Mouse (Mus musculus): ENCODE measurements at regions not wholly inside any gene's neighbourhood (a gene's known extent, or its start where the extent isn't known, plus 50 kb on each side); places are given as distances from the start of the nearest gene placed in this dataset.

DNA sequence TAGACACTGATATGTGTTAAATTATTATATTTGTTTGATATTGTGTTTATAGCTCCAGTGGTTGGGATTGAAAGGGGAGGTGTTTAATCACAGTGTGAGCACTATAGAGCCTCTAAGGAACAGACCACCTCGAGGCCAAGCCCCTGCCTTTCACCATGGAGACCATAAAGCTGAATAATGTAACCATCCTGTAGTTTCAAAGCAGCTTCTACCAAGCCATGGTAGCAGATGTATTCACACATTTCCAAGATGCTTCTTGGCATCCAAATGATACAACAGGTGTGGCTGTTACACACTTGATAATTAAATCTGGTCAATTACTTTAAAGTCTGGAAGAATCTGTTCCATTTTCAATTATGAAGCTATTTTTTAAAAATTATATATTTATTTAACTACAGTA is 341.7 kb upstream of the Klf6 start:
- Histone ChIP-seq H3K4me1 (replicated peaks) (no peaks in the 10 kb centered on the region), H3K36me3 (no peaks in the 10 kb centered on the region), H3K4me3 (no peak overlapping the region), H3K27ac (no peak overlapping the region), H3K9ac (no peak overlapping the region), H3K4me2 (no peak overlapping the region), H3K27me3 (no peaks in the 10 kb centered on the region), H3K9me3 (no peaks in the 10 kb centered on the region)
- ATAC-seq (ENCODE audit: low FRiP score) = no peak
- 60% methylated on average over 1 of the region's 1 CpGs for WGBS

DNA sequence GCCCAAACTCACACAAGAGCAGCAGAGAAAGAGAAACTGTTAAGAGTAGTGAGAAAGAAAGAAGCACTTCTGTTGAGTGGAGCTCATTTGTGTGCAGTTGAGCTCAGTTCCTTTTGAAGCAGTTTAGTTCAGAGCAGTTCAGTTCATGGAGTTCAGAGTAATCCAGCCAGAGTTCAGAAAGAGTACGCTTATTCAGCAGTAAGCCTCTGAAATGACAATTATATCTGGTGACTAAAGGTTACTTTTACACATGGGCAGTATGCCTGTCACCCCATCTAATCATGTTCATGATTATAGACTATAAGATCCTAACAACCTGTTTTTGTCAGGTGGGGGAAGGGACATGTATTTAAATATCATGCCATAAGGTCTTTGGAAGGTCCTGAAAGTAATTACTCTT is 333.9 kb upstream of the Klf6 start:
- no peak overlapping the region for H3K4me3 ChIP-seq
- no peaks in the 10 kb centered on the region for H3K9me3 ChIP-seq
- no peaks in the 10 kb centered on the region for H3K27me3 ChIP-seq
- H3K36me3 ChIP-seq = no peaks in the 10 kb centered on the region
- no peak for ATAC-seq (ENCODE audit: low FRiP score)
- WGBS = 91% methylated on average over 1 of the region's 1 CpGs
- no peaks in the 10 kb centered on the region for H3K4me1 ChIP-seq (replicated peaks)
- H3K9ac ChIP-seq = no peak overlapping the region
- no peak overlapping the region for H3K4me2 ChIP-seq
- no peak overlapping the region for H3K27ac ChIP-seq

DNA sequence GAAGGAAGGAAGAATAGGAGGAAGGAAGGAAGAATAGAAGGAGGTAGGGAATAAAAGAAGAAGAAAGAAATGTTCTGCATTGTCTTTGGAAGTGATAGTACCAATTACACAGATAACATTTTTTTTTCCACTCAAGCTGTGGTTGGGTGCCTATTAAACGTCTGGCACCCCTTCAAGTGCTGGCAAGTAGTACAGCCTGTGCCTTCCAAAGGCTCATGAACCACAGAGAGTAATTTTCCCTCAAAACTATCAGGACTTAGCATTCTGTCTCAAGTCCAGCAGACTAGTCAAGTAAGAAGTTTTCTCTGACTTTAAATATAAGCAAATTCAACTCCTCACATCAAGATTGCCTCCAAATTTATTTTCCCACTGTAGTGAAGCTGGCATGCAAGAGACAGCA is 321.0 kb upstream of the Klf6 start:
- H3K4me2 ChIP-seq = no peak overlapping the region
- H3K27me3 ChIP-seq = no peaks in the 10 kb centered on the region
- H3K4me3 ChIP-seq = no peak overlapping the region
- H3K9ac ChIP-seq = no peak overlapping the region
- 44% methylated on average over 1 of the region's 1 CpGs for WGBS
- no peak overlapping the region for H3K27ac ChIP-seq
- ATAC-seq (ENCODE audit: low FRiP score) = no peak
- H3K9me3 ChIP-seq = no peaks in the 10 kb centered on the region
- H3K36me3 ChIP-seq = no peaks in the 10 kb centered on the region
- H3K4me1 ChIP-seq (replicated peaks) = no peaks in the 10 kb centered on the region

DNA sequence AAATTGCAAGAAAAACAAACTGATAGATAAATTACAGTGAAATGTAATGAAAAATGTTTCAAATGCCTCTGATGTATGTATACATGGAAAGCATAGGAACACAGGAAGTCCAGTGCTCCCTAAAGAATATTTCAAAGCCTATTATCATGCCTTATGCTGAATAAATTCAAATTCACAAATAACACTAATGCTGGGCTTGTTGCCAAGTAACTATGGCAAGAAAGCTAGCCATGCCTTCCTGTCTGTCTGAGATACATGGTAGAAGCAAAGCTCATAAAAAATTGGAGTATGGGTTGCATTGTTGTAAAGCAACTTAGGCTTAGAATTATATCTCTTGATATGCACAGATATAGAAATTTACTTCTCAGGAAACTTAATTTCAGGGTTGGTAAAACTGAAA is 315.8 kb upstream of the Klf6 start:
- Histone ChIP-seq H3K4me2 (no peak overlapping the region), H3K27me3 (no peaks in the 10 kb centered on the region), H3K9ac (no peak overlapping the region), H3K36me3 (no peaks in the 10 kb centered on the region), H3K4me3 (no peak overlapping the region), H3K4me1 (replicated peaks) (no peaks in the 10 kb centered on the region; the same call in 1 of the 2 replicates), H3K9me3 (no peaks in the 10 kb centered on the region), H3K27ac (no peak overlapping the region)
- ATAC-seq (ENCODE audit: low FRiP score) = no peak

DNA sequence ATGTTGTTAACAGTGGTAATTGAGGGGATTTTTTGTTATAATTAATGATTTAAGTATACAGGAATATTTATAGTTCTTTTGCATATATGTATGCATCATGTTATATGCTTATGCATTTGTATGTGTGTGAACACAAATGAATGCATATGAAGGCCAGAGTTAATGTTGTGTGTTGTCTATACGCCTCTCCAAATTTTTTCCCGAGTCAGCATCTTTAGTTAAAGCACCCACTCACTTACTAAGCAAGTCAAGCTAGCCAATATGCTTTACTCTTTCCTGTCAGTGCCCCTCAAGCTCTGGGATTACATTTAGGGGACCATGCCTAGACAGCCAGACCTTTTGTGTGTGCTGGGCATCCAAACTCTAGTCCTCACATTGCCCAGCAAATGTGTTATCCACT is 315.3 kb upstream of the Klf6 start:
- no peaks in the 10 kb centered on the region for H3K36me3 ChIP-seq
- no peaks in the 10 kb centered on the region for H3K27me3 ChIP-seq
- no peak overlapping the region for H3K9ac ChIP-seq
- ATAC-seq (ENCODE audit: low FRiP score) = no peak
- no peak overlapping the region for H3K4me2 ChIP-seq
- WGBS = 87% methylated on average over 2 of the region's 2 CpGs
- H3K4me1 ChIP-seq (replicated peaks) = no peaks in the 10 kb centered on the region; the same call in 1 of the 2 replicates
- H3K27ac ChIP-seq = no peak overlapping the region
- no peaks in the 10 kb centered on the region for H3K9me3 ChIP-seq
- no peak overlapping the region for H3K4me3 ChIP-seq

DNA sequence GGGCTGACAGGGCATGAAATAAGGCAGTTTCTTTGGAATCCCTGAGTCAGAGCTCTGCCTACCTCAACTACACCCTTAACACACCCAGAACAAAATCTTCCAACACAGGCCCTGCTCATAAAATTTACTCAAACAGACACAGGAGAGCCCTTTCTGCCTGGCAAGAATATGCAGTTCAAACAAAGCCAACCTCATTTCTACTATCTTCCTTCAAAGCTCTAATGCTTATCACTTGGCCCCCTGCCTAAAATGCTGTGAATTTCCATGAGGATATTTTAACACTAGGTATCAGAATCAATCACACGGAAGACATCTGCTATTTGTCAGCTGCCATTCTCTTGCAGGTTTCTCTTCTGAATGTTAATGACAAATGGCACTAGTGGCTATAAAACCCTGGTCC is 314.3 kb upstream of the Klf6 start:
- WGBS = 73% methylated on average over 1 of the region's 1 CpGs

DNA sequence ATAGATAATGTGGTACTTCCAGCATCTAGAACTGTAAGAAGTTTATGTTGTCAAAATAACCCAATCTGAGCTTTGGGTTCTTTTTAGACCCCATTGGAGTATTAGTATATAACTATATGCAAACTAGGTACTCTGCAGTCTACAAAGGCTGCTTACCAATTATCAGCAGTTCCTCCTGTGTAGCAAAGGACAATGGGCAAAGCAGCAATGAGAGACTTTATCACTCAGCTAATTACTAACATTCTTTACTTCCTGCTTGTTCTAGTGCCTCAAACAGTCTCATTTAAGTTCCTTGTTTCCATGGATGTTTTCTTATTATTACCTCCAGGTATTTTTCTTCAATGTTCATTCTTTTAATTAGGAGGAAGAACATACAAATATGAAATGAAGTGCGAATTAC is 312.5 kb upstream of the Klf6 start:
- Histone ChIP-seq H3K27ac (no peak overlapping the region), H3K9me3 (no peaks in the 10 kb centered on the region), H3K36me3 (no peaks in the 10 kb centered on the region), H3K4me3 (no peak overlapping the region), H3K9ac (no peak overlapping the region), H3K4me1 (replicated peaks) (no peaks in the 10 kb centered on the region; the same call in 1 of the 2 replicates), H3K27me3 (no peaks in the 10 kb centered on the region), H3K4me2 (no peak overlapping the region)
- whole genome bisulfite sequencing = 91% methylated on average over 1 of the region's 1 CpGs
- no peak for ATAC-seq (ENCODE audit: low FRiP score)

More for the DNA sequence above, 314.3 kb upstream of the Klf6 start:
- Histone ChIP-seq H3K4me2 (no peak overlapping the region), H3K9me3 (no peaks in the 10 kb centered on the region), H3K9ac (no peak overlapping the region), H3K36me3 (no peaks in the 10 kb centered on the region), H3K4me3 (no peak overlapping the region), H3K27me3 (no peaks in the 10 kb centered on the region), H3K27ac (no peak overlapping the region), H3K4me1 (replicated peaks) (no peaks in the 10 kb centered on the region; the same call in 1 of the 2 replicates)
- ATAC-seq (ENCODE audit: low FRiP score) = no peak

DNA sequence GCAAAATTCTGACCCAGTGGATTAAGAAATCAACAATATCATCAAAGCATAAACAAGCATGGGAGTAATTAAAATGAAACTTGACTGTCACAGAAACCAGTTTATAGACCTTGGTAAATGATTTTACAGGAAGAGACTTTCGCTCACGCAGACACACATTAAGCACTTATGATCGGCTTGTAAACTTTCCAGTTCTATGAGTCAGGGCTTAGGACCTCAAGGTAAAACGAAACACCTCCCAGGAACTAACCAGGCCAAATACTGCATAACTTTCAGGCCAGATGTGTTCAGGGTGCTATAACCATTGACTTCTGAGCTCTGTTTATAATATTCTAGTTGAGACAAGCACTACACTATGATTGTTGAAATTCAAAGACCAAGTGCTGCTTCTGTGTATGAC is 312.1 kb upstream of the Klf6 start:
- H3K4me2 ChIP-seq = no peak overlapping the region

DNA sequence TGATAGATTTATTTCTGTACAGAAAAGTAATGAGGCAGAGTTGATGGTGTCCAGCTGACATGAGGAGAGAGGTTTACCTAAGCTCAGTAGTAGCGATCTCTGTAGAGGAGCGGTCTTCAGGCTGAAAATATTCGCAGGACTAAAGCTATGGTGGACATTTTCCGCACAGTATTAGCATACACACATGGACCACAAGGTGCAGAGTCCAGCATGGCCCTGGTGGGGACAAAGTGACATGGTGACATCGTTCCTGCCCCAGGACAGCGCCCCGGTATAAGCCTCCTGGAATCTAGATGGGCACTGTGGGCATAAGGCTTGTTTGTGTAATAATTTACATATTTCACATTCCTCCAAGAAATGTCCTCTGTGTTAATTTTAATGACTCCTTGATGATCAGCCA is 311.5 kb upstream of the Klf6 start:
- Histone ChIP-seq H3K4me2 (no peak overlapping the region), H3K4me3 (no peak overlapping the region)
- no peak for ATAC-seq (ENCODE audit: low FRiP score)

More for the DNA sequence above, 312.1 kb upstream of the Klf6 start:
- WGBS = 95% methylated on average over 4 of the region's 4 CpGs
- Histone ChIP-seq H3K4me1 (replicated peaks) (no peaks in the 10 kb centered on the region; the same call in 1 of the 2 replicates), H3K9ac (no peak overlapping the region), H3K36me3 (no peaks in the 10 kb centered on the region), H3K9me3 (no peaks in the 10 kb centered on the region), H3K27ac (no peak overlapping the region), H3K27me3 (no peaks in the 10 kb centered on the region), H3K4me3 (no peak overlapping the region)
- no peak for ATAC-seq (ENCODE audit: low FRiP score)

DNA sequence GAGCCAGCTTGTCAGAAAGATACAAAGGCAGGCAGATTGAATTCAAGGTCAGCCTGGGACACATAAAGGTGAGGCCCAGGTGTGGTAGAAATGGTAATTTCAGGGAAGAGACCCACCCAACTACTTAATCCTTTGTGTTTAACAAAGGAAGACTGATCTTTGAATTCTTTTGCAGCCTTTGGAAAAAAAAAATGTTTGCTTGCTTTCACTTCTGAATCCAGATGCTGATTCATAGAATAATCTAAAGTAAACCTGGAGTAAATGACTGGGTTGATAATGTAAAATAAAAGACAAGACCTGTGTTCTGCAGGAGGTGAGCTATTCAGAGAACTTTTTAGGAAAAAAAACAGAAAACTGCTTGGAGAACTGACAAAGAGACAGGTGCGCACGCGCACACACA is 310.9 kb upstream of the Klf6 start:
- no peak for ATAC-seq (ENCODE audit: low FRiP score)
- Histone ChIP-seq H3K4me2 (no peak overlapping the region), H3K9me3 (no peaks in the 10 kb centered on the region), H3K9ac (no peak overlapping the region), H3K4me3 (no peak overlapping the region), H3K36me3 (no peaks in the 10 kb centered on the region), H3K27ac (no peak overlapping the region), H3K4me1 (replicated peaks) (no peaks in the 10 kb centered on the region; the same call in 1 of the 2 replicates), H3K27me3 (no peaks in the 10 kb centered on the region)
- WGBS = 94% methylated on average over 3 of the region's 3 CpGs

More for the DNA sequence above, 311.5 kb upstream of the Klf6 start:
- H3K27me3 ChIP-seq = no peaks in the 10 kb centered on the region
- H3K9me3 ChIP-seq = no peaks in the 10 kb centered on the region
- H3K27ac ChIP-seq = no peak overlapping the region
- 91% methylated on average over 7 of the region's 7 CpGs for WGBS
- no peak overlapping the region for H3K9ac ChIP-seq
- H3K4me1 ChIP-seq (replicated peaks) = no peaks in the 10 kb centered on the region; the same call in 1 of the 2 replicates
- H3K36me3 ChIP-seq = no peaks in the 10 kb centered on the region

DNA sequence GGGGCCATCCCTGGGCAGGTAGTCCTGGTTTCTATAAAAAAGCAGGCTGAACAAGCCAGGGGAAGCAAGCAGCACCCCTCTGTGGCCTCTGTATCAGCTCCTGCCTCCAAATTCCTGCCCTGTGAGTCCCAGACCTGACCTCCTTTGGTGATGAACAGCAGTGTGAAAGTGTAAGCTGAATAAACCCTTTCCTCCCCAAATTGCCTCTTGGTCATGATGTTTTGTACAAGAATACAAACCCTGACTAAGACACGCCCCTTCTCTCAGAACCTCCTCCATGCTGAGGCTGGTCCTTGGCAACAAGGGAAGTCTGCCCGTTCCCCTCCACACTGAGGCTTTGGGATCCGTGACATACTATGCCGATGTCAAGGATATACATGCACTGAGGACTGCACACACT is 310.2 kb upstream of the Klf6 start:
- 95% methylated on average over 4 of the region's 4 CpGs for WGBS
- H3K9ac ChIP-seq = no peak overlapping the region
- H3K36me3 ChIP-seq = no peaks in the 10 kb centered on the region
- H3K27me3 ChIP-seq = no peaks in the 10 kb centered on the region
- no peak overlapping the region for H3K4me3 ChIP-seq
- H3K27ac ChIP-seq = no peak overlapping the region
- H3K9me3 ChIP-seq = no peaks in the 10 kb centered on the region
- H3K4me1 ChIP-seq (replicated peaks) = no peaks in the 10 kb centered on the region; the same call in 1 of the 2 replicates
- no peak overlapping the region for H3K4me2 ChIP-seq
- ATAC-seq (ENCODE audit: low FRiP score) = no peak

DNA sequence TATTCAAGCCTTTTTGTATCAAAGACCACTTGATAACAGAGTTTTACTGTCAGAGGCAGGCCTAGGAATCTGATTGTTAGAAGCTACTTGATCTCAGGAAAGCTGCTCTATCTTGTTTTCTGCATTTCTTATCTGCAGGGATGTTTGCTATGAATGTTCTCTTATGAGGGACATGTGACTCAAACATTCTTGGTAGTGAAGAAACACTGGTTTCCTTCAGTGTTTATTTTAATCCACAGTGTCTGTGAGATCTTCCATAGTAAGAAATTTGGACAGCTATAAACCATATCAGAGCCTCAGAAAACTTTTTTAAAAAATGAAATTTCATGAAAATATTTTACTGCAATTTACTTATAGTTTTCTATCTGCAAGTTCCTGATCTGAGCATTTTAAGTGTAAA is 307.8 kb upstream of the Klf6 start:
- Histone ChIP-seq H3K4me3 (no peak overlapping the region), H3K4me2 (no peak overlapping the region), H3K27me3 (no peaks in the 10 kb centered on the region), H3K4me1 (replicated peaks) (no peaks in the 10 kb centered on the region), H3K9me3 (no peaks in the 10 kb centered on the region), H3K27ac (no peak overlapping the region), H3K9ac (no peak overlapping the region), H3K36me3 (no peaks in the 10 kb centered on the region)
- ATAC-seq (ENCODE audit: low FRiP score) = no peak

DNA sequence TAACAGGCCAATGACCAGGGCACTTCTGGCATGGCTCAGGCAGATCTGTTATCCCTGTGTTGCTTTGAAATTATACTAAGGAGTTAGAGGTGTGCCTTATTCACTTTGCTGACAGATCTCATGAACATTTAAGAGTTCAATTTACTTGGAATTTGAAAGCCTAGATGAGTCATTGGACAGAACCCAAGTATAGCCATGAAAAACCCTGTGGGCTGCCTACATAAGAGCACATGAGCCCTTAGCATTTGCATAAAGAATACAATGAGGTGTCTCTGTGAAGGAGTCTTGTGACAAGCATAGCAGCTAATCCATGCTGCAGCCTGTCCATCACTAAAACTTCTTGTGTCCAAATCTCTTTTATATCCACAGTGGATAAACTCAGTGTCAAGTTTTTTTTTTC is 303.2 kb upstream of the Klf6 start:
- no peak for ATAC-seq (ENCODE audit: low FRiP score)
- H3K9me3 ChIP-seq = no peaks in the 10 kb centered on the region
- H3K4me1 ChIP-seq (replicated peaks) = no peaks in the 10 kb centered on the region
- no peak overlapping the region for H3K4me3 ChIP-seq
- no peak overlapping the region for H3K27ac ChIP-seq
- H3K27me3 ChIP-seq = no peaks in the 10 kb centered on the region
- no peak overlapping the region for H3K9ac ChIP-seq
- no peak overlapping the region for H3K4me2 ChIP-seq
- no peaks in the 10 kb centered on the region for H3K36me3 ChIP-seq

DNA sequence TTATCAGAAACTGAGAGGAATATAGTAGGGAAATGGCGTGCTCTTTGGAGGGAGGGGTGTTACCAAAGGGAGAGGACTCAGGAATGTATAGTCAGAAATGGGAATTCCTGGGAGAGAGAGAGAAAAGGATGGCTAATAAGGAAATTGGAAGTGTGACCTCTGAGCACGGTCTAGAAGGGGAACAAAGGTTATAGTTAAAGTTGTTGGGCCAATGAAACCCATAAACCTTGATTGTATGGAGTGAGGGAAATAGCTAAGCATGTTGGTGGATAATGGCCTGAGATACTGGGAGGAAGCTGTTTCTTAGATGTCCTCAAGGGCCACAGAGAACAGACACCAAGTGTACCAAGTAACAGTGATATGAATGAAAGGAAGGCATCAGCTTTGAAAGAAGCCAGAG is 294.8 kb upstream of the Klf6 start:
- H3K4me2 ChIP-seq = no peak overlapping the region
- H3K27ac ChIP-seq = no peak overlapping the region
- H3K4me1 ChIP-seq (replicated peaks) = no peaks in the 10 kb centered on the region
- H3K9me3 ChIP-seq = no peaks in the 10 kb centered on the region
- H3K27me3 ChIP-seq = no peaks in the 10 kb centered on the region
- no peak overlapping the region for H3K9ac ChIP-seq
- H3K36me3 ChIP-seq = no peaks in the 10 kb centered on the region
- no peak for ATAC-seq (ENCODE audit: low FRiP score)
- no peak overlapping the region for H3K4me3 ChIP-seq
- 85% methylated on average over 2 of the region's 2 CpGs for WGBS

Data from hindbrain, embryonic 13.5 days (tissue).